Mouse (Mus musculus): ENCODE results near the gene Serpinf2.

Gene Serpinf2

GRCm38 (mm10) chr11:75439363-75439762 lies at the start of gene Serpinf2:
Serpinf2 (minus strand) TSS chr11:75439591.
- DNase-seq (ENCODE audit: low read depth in 2 of 2, low spot score in 2 of 2) = no peak

GRCm38 (mm10) chr11:75487496-75487895 lies 48.1 kb upstream of the Serpinf2 start:
- DNase-seq (ENCODE audit: low read depth in 2 of 2, low spot score in 2 of 2) = no peak

GRCm38 (mm10) chr11:75486601-75487285 lies 47.4 kb upstream of the Serpinf2 start, which contains the start of gene Prpf8:
Prpf8 (plus strand) TSS chr11:75486816.
- DNase-seq (ENCODE audit: low read depth in 2 of 2, low spot score in 2 of 2) = peak; percentile 95 to 97

GRCm38 (mm10) chr11:75486192-75486591 lies 46.8 kb upstream of the Serpinf2 start:
- no peak for DNase-seq (ENCODE audit: low read depth in 2 of 2, low spot score in 2 of 2)

- DNase-seq (ENCODE audit: low read depth in 2 of 2, low spot score in 2 of 2) = no peak
Observed at GRCm38 (mm10) chr11:75473376-75473775, 34.0 kb upstream of the Serpinf2 start.

GRCm38 (mm10) chr11:75472469-75473081 lies 33.2 kb upstream of the Serpinf2 start:
- no peak for DNase-seq (ENCODE audit: low read depth in 2 of 2, low spot score in 2 of 2)

GRCm38 (mm10) chr11:75470675-75471074 lies 31.3 kb upstream of the Serpinf2 start:
- no peak for DNase-seq (ENCODE audit: low read depth in 2 of 2, low spot score in 2 of 2)

- no peak for DNase-seq (ENCODE audit: low read depth in 2 of 2, low spot score in 2 of 2)
Observed at GRCm38 (mm10) chr11:75469261-75469660, 29.9 kb upstream of the Serpinf2 start.

GRCm38 (mm10) chr11:75468410-75468809 lies 29.0 kb upstream of the Serpinf2 start:
- no peak for DNase-seq (ENCODE audit: low read depth in 2 of 2, low spot score in 2 of 2)

- DNase-seq (ENCODE audit: low read depth in 2 of 2, low spot score in 2 of 2) = no peak
Observed at GRCm38 (mm10) chr11:75467512-75468215, 28.3 kb upstream of the Serpinf2 start.

- DNase-seq (ENCODE audit: low read depth in 2 of 2, low spot score in 2 of 2) = no peak
Observed at GRCm38 (mm10) chr11:75466731-75467505, 27.5 kb upstream of the Serpinf2 start.

- DNase-seq (ENCODE audit: low read depth in 2 of 2, low spot score in 2 of 2) = no peak
Observed at GRCm38 (mm10) chr11:75465051-75465450, 25.7 kb upstream of the Serpinf2 start.

- no peak for DNase-seq (ENCODE audit: low read depth in 2 of 2, low spot score in 2 of 2)
Observed at GRCm38 (mm10) chr11:75464417-75464816, 25.0 kb upstream of the Serpinf2 start.

- DNase-seq (ENCODE audit: low read depth in 2 of 2, low spot score in 2 of 2) = no peak
Observed at GRCm38 (mm10) chr11:75463624-75464023, 24.2 kb upstream of the Serpinf2 start.

GRCm38 (mm10) chr11:75462865-75463336 lies 23.5 kb upstream of the Serpinf2 start:
- DNase-seq (ENCODE audit: low read depth in 2 of 2, low spot score in 2 of 2) = no peak

- no peak for DNase-seq (ENCODE audit: low read depth in 2 of 2, low spot score in 2 of 2)
Observed at GRCm38 (mm10) chr11:75462253-75462783, 22.9 kb upstream of the Serpinf2 start.

GRCm38 (mm10) chr11:75461743-75462252 lies 22.4 kb upstream of the Serpinf2 start:
- no peak for DNase-seq (ENCODE audit: low read depth in 2 of 2, low spot score in 2 of 2)

GRCm38 (mm10) chr11:75460844-75461742 lies 21.7 kb upstream of the Serpinf2 start, which contains the start of gene Tlcd2:
Tlcd2 (plus strand) TSS chr11:75461715.
- peak; percentile 99 for DNase-seq (ENCODE audit: low read depth in 2 of 2, low spot score in 2 of 2)

GRCm38 (mm10) chr11:75460103-75460843 lies 20.9 kb upstream of the Serpinf2 start:
- DNase-seq (ENCODE audit: low read depth in 2 of 2, low spot score in 2 of 2) = peak; percentile 49 to 53
